Mouse (Mus musculus): ENCODE results near the gene Casp3.
"Not testable (repeated sequence)": the region's sequence is repeated elsewhere in the genome, so short reads cannot be mapped to it uniquely, and the experiment has no call there.

Casp3 gene

DNA sequence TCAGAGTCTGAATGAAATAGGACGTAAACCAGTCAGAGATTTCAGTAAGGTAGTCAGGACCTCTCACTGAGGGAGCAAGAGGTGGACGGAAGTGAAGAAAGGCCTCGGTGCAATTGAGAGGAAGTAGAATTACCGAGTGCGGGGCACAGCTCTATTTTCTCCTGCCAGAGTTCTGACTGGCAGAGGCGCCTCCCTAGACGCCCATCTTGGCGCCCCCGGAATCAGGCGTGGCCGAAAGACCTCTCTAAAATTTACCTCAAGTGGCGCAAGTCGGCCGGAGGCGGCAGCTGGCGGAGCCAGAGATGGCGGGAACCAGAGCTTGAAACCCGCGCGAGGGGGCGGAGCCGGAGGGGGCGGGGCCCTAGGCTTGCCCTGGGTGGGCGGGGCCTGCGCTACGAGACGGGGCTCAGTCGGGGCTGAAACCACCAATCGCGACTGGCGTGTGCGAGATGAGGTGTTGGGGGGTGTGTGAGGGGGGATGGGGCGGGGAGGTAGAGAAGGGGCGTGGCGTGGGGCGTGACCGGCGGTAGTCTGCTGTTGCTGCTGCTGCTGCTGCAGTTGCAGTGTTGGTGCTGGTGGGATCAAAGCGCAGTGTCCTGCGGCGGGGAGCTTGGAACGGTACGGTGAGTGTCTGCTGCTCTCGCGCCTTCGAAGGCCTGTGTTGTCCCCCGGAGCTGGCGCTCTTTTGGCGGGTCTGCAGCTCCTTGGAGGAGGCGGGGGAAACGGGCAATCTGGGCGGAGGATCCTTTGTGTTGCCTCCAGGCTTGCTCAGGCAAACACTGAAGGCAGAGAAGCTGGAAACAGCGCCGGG lies at the start of gene Casp3, which contains the start of gene Primpol:
Gene Casp3, plus strand, starts transcription at position 413 of the 811 bp plus-strand sequence.
Gene Primpol, minus strand, starts transcription at position 334 of the 811 bp plus-strand sequence.
- peak; percentile 94 for DNase-seq (ENCODE audit: low spot score)

DNA sequence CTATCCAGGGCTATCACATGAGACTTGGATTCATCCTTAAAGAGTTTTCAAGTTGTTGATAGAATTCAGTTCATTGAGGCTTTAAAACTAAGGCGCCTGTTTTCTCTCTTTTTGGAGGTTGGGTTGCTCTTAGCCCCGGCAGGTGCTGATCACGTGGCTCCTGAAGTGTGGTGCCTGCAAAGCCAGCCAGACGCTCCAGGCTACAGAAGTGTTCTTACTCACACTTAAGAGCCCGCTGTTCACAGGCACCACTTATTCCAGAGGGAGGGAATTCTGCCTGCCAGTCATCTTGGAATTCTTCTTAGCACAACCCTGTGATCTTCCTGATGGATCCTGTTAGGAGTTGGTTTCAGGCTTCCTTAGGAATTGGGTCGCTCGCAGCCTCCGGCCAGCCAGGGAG lies 49.1 kb upstream of the Casp3 start:
- no peak for DNase-seq (ENCODE audit: low spot score)

DNA sequence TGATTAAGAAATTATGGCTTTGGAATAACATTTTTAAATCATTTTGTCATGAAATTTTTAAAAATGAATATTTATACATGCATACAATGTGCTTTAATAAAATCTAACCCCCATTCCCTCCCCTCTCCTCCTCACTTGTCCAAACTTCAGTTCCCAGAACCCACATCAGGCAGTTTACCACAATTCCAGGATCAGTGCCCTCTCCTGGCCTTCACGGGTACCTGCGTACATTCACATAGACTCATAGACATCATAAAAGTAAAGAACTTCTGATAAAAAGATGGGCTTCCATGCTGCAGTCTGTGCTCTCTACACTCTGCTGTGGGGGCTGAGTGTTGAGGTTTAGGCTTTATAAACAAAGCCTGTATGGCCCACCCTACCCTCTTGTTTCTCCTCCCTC lies 48.1 kb upstream of the Casp3 start:
- DNase-seq (ENCODE audit: low spot score), result no peak

DNA sequence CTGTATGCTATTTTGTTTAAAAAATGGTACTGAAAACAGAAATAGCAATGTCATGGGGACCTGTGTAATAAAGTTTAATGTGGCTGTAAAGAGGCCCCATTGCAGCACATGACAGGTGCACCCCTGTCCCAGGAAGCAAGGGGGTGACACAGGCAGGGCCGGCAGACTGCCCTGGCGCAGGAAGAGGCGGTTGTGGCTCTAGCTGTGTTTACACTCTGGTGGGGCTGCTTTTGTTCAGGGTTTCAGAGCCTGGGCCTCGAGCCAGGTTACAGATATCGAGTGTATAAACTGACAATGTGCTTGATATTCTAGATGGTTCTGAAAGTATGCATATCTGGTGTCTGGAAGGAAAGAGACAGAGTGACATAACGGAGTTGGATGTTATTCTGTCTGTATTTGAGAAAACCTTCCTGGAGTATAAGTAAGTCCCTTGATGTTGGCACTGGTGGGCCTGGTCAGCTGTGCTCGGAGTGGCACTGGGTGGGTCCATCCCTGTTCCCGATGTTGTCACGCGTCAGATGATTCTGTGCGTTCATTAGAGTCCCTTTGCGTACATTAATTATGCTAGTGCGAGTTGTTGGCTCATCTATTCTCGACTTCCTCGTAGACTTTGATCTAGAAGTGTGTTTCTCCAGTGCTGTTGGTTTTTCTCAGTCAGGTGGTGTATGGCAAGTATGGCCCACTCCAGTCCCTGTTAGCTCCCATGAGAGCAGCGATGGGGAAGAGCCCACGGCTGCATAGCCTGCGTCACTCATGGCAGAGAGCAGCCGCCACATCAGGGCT lies 47.2 kb upstream of the Casp3 start:
- DNase-seq (ENCODE audit: low spot score), result no peak

DNA sequence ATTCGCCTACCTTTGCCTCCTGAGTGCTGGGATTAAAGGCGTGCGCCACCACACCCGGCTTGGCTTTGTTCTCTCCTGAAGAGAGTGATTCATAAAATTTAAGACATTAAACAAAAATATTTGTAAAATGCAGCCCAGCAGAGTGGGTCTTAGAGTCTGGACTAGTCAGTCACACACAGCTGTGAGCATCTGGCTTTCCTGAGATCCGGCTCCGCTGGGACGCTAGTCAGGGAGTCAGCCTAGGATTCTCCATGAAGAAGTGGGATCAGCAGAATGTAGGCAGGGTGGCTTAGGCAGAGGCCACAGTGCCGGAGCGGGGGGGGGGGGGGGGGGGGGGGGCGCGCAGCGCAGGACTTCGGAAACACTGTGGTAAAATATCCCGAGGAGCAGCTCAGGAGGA lies 46.4 kb upstream of the Casp3 start:
- DNase-seq (ENCODE audit: low spot score), result no peak

DNA sequence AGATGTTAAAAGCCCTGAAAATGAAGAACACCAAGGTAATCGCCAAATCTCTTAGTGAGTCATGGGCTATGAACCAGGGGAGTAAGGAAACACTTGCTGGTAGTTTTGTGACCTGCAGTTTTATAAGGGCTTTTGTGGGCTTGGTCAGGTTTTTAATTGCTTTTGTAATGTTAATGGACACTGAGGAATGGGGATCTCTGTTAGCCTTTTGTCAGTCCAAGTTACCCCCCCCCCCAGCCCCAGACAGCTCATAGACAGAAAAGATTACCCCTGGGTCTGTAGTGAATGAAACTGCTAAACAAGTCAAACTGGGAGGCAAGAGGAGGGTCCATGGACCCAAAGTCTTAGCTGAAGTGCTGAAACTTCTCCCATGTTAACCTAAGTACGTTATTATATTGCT lies 43.6 kb upstream of the Casp3 start:
- DNase-seq (ENCODE audit: low spot score), result no peak

DNA sequence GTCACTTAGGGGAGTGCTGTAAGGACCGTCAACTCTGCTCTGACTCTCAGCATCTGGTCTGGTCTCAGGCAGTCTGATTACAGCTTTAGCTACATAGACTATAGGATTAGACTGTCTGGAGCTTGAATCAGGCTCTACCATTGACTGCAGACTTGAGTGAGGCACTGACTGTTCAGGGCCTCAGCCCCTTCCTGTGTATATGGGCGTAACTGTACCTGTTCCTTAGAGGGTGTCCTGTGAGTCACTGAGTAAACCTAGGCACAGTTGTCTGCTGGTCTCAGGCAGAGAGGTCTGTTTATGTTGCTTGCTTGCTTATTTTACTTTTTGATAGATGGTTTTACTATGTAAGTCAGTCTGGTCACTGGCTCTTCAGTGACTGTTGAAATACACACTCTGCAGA lies 43.1 kb upstream of the Casp3 start:
- DNase-seq (ENCODE audit: low spot score), result no peak

DNA sequence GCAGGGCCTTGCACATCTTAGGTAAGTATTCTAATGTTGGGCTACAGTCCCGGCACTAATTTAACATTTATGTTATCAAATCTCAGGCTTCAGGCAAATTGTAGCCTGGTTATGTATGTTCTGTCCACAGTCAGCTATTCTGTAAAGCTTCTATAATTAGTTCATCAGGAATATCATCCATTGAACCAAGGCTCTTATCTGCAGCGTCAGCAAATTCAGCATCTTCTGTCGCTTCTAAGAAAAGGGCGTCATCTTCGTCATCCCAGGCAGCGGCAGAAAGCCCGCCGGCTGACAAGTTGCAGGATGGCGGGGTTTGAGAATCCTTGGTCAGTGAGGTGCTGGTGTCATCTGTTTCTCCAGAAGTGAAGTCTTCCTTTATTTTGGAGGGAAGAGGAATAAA lies 38.3 kb upstream of the Casp3 start:
- DNase-seq (ENCODE audit: low spot score), result no peak

DNA sequence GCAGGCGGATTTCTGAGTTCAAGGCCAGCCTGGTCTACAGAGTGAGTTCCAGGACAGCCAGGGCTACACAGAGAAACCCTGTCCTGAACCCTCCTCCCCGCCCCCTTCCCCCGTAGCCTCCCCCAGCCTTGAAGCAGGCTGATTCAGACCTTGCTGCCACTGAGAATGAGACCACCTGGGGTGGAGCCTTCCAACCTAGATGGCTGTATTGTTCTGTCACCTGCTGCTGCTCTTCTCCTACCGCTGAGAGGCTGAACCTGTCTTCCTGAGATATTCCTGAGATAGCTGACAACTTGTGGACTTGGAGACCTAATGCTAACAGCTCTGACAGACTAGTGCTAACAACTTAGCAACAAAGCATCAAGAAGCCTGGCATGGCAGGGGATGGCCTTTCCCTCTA lies 32.8 kb upstream of the Casp3 start:
- not testable (repeated sequence) for DNase-seq (ENCODE audit: low spot score)

DNA sequence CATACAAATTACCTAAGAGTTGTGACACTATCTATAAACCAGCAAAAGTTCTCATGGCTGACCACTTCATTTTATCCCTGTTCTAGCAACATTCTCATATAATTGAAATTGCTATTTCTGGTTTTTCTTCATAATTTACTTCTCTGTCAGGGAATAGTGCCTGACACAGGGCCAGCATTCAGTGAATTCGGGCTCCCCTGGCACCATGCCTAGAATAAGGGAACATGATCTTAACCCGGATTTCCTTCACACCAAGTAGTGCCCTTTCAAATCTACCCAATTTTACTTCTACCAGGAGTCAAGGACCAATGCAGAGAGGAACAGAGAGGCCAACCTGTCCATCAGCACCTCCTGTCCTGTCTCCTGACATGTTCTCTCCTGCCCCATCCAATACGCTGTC lies 31.5 kb upstream of the Casp3 start:
- no peak for DNase-seq (ENCODE audit: low spot score)

DNA sequence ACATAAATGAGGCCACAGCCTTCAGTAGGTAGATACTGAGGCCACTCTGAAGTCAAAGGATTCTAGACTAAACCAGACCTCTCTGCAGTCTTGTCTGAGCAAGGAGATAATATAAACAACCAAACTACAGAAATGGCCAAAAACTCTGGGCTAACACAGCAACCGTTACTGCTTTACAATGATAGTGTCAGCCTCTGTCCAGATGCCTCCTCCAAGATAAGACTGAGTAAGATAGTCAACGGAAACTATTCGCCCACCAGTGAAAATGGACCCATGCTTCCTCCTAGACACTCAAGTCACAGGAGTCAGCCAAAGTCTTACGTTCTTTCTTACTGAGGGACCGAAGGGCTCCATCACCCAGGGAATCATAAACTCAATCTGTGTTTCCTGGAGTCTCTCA lies 29.2 kb upstream of the Casp3 start:
- no peak for DNase-seq (ENCODE audit: low spot score)

DNA sequence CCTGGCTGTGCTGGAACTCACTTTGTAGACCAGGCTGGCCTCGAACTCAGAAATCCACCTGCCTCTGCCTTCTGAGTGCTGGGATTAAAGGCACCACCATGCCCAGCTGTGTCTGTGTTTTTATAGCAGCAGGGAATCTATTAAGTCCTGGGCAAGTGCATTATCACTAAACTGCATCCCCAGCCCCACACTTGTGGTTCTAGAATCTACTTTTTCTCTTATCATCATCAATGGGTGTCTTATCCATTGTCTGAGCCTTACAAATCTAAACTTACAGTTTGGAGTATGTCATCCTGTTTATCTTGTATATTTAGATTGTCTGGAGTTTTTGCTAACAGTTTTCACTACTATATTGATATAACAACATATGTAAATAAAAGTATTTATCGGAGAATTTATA lies 28.4 kb upstream of the Casp3 start:
- DNase-seq (ENCODE audit: low spot score), result no peak

DNA sequence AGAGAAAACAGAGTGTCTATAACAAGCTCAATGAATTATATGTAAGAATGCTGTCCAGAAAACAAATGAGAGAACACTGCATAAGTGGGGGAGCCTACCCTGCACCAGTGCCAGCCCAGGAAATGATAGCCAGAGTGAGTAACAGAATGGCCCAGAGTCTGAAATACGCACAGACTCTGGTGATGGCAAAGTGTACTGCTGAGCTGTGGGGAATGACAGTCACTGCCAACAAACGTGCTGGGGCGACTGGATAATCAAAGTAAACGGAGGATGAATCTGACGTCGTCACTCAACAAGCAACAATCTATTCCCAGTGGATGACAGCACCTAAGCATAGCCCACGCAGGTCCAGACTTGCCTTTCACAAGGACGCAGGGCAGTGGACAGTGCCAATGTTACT lies 24.0 kb upstream of the Casp3 start:
- DNase-seq (ENCODE audit: low spot score), result peak; percentile 14

DNA sequence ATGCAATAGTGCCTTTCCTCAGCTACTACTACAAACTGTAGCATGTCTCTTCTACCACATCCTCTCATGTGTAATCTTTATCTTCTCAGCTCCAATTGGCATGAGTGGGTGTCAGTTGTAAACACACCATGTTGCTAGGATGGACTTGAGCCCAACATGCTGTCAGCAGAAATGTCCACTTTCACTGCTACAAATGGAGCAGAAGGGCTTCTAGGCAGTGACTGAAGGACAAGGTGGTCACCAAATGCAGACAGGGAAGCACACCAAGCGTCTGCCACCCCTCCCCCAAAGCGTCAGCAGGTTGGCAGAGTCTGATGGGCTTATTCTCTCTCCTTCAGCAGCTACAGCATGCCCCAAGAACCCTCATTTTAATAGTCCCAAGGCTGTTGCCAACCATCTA lies 23.3 kb upstream of the Casp3 start:
- no peak for DNase-seq (ENCODE audit: low spot score)

DNA sequence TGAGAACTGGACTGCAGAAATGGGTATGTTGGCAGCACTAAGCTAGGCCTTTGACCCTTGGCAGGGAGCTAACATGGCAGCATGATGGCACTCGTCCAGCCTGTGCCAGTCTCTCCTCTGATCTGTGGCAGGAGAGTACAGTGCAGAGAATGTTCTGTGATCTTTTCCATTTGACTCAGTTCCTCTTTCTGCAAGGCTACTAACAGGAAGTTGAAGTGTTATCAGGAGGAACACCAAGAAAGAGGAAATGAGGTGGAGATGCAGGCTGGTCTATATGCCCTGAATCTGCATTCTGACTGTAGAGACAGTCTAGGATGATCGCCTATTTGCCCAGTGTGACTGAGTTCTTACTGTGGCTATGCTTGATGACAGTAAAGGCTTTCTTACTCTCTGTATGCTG lies 21.5 kb upstream of the Casp3 start:
- peak; percentile 35 for DNase-seq (ENCODE audit: low spot score)

DNA sequence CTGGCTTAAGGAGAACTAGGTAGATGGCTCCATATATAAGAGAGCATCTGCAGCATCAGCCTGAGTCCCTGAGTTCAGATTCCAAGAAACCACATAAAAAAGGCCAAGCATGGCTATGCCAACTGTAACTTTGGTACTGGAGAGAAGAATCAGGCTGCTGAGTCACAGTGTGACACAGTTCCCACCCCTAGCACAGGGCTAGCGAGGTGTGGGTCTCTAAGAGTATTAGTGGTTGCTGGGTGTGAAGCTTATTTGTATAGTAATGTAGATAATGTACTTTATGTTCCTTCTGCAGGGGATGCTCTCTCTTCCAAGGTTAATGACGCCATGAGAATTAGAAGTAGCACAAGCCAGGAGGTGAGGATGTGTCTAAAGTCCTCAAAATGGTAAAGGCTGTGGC lies 20.6 kb upstream of the Casp3 start:
- DNase-seq (ENCODE audit: low spot score), result no peak

DNA sequence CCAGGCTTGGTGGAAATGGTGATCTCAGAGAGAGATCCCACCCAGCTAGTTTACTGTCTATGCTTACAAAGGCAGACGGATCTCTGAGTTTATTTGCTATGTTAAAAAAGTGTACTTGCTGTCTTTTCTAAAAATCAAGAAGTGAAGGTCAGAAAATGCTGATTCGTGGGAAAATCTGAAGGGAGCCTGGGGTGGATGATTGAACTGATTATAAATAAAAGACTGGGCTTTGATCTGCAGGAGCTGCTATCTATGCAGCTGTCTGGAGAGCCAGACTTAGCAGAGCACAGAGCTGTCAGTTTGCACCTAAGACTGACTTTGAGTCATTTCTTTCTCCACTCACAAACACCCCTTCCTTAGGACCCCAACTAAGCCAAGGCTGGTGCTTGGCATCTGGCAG lies 19.7 kb upstream of the Casp3 start:
- DNase-seq (ENCODE audit: low spot score), result no peak

DNA sequence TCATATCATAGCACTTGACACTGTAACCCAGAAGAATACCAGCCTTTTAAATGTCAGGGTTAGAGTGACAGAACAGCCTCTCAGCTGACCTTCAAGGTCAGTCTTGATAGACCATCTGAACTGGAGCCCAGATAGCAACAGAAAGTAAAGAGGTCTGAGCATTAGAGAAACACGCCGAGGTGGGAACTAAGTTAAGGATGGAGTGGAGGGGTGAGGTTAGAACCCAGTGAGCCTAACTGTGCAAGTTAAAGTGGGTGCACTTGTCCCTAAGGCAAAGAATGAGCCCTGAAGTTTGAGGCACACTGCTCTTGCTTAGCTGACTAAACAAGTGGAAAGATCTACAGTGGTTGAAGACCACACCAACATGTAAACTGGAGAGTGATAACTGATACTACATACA lies 19.0 kb upstream of the Casp3 start:
- DNase-seq (ENCODE audit: low spot score), result no peak

DNA sequence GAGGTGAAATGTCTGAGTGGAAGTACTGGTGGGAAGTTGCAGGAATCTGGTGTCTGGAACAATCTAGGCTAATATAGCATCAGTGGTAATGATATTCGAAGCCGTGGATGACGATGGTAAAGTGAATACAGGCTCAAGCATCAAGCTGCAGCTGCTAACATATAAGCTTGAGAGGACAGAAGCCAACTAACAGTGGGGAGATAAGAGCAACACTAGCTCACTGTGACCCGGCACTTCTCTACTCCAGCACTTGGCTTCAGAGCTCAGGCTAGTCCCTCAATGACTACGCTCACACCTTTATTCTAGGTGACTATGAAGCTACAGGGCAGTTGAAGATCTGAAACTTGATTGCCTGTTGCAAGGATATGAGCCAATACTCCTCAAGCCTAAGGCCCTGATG lies 18.3 kb upstream of the Casp3 start:
- no peak for DNase-seq (ENCODE audit: low spot score)

DNA sequence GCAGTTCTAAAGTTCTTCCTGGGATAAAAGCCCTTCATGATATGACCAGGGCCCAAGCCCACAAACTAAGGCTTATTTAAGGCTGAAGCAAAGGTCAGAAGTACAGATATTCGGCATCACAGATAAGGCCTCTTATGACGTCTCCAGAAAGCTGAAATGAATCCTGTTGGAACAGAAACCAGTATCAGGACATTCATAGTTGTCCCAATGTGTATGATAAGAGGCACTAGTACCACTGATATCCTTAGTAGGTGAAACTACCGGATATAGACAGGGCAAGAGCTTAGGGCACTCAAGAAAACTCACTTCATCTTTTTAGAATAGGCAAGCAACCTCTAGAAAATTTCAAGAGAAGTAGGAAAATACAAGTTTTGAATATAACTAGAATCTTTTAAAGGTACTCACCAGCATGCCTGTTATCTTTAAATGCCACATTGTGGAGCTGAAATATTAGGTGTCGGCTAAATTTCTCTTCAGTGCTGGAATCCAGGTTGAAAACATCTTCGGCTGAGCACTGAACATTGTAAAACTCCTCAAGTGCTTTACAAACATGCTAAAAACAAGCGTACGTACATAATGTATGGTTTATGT lies 17.7 kb upstream of the Casp3 start:
- no peak for DNase-seq (ENCODE audit: low spot score)

DNA sequence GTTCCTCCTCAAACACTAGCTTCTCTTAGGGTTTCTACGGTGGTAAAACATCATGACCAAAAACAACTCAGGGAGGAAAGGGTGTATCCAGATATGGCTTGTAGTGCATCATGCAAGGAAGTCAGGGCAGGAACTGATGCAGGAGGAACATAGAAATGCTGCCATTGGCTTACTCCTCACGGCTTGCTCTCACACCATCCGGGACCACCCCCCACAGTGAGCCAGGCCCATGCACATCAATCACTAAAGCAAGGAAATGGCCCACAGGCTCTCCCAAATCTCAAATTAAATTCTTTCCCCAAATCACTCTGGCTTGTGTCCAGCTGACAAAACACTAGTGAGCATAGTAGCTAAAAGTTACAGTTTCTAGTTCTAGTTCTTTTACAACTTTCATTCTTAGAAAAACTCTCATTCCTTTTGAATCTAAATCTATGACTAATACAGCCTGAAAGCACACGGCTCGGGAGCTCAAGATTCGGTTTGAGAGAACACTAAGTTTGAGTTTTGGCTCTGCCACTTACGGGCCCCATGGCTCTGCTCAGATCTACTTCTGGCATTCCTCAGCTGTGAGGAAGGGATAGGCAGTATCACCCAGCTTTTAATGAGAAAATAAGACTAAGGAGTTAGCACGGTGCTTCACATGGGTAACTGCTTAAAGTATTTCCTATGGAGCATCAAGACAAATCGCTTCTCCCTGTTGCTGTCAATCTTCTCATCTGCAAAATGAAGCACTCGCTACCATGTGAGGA lies 16.0 kb upstream of the Casp3 start:
- no peak for DNase-seq (ENCODE audit: low spot score)

DNA sequence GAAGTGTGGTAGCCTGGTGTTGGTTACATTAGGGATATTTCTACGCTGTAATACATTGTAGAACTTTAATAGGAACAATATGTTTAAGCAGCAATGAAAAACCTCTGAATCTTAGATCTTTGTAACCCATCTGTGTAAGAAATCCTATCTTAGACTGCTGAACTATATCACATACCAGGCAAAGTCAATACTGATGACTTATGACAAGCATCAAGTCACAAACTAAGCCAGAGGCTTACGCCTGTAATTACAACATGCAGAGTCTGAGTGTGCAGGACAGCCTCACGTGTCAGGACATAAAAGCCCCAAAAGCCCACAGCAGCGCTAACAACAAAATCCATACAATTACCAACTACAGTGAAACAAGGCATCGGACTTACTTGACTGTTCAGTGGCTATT lies 13.5 kb upstream of the Casp3 start:
- no peak for DNase-seq (ENCODE audit: low spot score)

Measured in layer of hippocampus, adult 11-12 months (tissue).